Mouse (Mus musculus) mouse embryonic stem cell (cell line): ENCODE results near the gene Gm47985.
"Not testable (repeated sequence)": the region's sequence is repeated elsewhere in the genome, so short reads cannot be mapped to it uniquely, and the experiment has no call there.

Experiments
- in situ Hi-C, 2 experiments: fragments of 300-500 bp; cut with MboI; formaldehyde crosslinking; loops; 1 replicate in 1 of 2; 3 replicates in 1 of 2; pipeline ENCODE4 v1.14.3; 2019 to 2020; ENCODE audit warnings: low sequenced_read_pairs in 2 of 2, low pct_unique_long_range_greater_than_20kb in 1 of 2, mixed read lengths in 1 of 2; ENCODE audit not compliant: unreplicated experiment in 1 of 2

The Gm47985 gene

GRCm38 (mm10) chr1:151182266-151182665 is at the start of gene Gm47985:
TSS of gene Gm47985 (plus strand) at chr1:151182537.
- in situ Hi-C loops: not testable (repeated sequence)

DNA sequence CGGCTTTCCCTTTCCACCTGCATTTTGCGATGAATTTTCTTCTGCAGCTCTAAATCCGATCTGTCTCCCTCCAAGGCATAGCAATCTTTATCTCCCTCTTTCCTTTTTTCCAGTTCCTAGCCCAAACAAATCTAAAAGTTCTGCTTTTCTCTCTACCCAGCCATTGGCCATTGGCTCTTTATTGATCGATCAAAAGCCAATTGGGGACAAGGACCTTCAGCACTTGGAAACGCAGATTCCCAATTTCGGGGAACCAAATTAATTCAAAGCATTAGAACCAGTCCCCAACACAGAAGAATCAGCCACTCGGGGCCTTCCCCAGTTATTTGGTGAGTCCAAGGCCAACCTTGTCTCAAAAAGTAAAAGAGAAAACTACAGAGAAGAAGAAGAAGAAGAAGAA is 49.7 kb upstream of the Gm47985 start:
- in situ Hi-C loops: no loop called here

GRCm38 (mm10) chr1:151138388-151138787 is 43.9 kb upstream of the Gm47985 start:
- in situ Hi-C loops: no loop called here

DNA sequence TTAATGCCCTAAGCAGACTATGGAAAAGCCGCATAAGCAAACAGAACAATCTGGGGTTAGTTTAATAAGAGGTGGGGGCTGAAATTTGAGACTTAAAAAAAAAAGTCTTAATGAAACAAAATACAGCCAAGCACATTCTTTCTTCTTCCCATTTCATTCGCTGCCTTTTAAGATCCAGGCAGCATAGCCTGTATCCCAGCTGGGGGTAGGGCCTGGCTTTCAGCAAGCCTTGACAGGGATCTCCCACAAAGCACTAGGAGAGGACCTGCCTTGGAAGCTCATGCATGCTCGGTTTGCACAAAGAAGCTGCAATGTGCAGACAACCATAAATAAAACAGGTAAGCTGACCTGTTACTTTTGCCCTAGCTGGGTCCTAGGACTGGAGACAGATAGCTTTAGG is 41.4 kb upstream of the Gm47985 start:
- in situ Hi-C loops: no loop called here

GRCm38 (mm10) chr1:151144471-151145146 is 37.7 kb upstream of the Gm47985 start:
- in situ Hi-C loops: no loop called here

GRCm38 (mm10) chr1:151147801-151148200 is 34.5 kb upstream of the Gm47985 start:
- in situ Hi-C loops: no loop called here

- in situ Hi-C loops: no loop called here
Observed at GRCm38 (mm10) chr1:151150211-151150610, 32.1 kb upstream of the Gm47985 start.

GRCm38 (mm10) chr1:151151089-151151488 is 31.2 kb upstream of the Gm47985 start:
- in situ Hi-C loops: no loop called here

DNA sequence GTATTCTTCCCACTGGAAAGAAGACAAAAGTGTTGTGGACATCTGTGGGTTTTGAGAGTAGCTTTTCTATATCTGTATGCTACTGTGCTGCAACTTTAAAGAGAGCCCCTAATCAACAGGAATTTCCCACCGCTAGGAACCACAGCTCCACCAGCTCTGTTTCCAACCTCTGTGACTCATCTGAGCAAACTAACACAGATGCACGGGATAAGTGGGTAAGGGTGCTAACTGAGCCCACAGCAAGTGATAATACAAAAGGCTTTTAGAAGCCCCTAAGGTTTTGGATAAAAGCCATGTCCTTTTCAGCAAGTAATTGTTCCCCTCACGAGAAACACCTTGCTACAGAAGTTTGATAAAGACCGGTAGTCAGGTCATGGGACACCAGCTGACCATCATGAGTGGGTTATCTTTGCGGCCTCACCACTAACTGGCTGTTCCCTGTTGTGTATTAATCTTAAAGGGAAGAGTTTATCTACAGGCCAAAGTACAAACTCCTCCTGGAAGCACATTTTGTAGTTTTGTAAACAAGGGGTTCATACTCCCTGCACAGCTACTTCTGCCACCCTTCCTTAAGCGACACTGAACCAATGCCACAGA is 29.2 kb upstream of the Gm47985 start:
- in situ Hi-C loops: no loop called here

DNA sequence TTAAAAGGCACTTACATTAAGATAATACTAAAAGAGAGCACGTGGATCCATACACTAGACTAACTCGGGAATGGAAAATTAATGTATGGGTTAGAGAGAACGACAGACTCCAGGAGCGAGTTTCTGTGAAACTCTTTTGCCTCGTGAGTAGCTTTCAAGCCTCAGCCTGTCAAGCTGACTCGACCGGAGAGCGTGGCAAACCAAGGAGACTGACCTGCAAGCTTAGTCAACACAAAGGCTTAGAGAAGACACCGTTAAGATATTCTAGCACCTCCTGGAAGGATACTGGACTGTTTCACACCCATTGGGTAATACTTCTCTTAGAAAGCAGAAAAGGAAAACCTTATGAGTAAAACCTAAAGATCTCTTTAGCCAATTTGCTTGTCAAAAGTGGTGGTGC is 28.2 kb upstream of the Gm47985 start:
- in situ Hi-C loops: not testable (repeated sequence)

GRCm38 (mm10) chr1:151156129-151156528 is 26.2 kb upstream of the Gm47985 start:
- in situ Hi-C loops: no loop called here

DNA sequence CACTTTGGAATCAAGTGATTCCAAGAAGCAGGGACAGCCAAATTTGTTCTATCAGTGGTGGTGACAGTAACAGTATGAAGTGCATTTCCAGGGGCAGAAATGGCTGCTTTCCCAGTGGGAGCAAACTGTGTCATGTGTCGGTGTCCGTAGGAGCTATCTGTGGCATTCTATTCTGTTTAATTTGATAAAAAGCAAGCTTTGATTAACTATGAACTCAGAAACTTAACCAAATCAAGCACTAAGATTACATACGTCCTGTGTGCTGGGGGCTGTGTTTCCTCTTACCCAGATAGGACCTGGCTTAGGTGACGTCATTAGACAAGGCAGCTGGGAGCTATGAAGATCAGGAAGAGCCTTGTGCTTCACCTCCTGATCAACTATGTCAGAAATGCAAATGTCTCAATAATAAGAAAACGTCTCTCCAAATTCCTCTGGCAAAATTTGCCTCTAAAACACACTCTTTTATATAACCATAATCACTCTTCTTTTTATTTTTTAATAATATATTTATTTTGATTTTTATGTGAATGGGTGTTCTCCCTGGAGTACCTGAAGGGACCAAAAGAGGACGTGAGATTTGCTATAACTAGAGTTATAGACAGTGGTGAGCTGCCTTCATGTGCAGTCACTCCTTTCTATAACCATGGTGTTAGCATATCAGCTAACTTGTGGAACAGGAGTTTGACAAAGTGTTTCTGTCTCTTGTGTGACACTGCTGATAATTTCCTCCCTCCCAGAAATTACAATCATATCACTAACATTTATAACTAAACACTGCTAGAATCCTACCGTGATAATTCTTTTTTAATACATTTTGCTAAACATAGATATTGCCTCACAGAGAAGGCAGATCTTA is 25.3 kb upstream of the Gm47985 start:
- in situ Hi-C loops: no loop called here

DNA sequence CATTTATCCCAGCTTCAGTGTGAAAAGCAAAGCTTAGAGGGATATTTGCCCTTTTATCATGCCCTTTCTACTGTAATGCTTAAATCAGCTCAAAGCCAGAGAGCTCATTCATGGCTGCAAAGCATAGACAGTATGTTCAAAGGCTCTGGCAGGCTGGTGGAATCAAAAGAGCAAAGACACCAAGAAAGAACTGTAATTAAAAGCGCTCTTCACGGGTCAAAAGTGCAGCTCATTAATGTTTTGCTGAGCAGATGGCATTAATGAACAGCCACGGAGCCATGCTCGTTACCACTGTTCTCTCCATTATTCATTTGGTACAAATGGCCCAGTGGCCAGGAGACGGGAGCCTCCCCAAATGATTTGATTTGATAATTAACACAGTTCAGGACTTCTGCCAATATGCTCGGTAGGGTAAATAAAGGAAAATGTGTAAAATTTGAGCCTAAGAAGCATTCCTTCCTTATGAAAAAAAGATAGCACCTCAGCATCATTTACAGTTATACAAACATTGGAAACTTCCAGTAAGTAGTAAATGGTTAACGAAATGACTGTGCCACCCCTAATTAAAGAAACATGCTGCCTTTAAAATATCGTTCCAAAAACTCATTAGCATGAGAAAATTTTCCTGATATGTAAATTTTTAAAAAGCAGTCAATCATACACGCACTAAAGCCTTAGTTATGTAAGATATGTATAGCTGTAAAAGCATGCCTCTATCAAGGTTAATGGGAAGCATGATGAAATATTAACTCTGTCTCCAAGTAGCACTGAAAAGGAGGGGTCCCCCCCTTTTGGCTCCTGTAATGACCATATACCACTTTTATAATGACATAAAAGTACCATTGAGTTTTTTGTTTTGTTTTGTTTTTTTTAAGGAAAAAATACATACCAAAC is 24.1 kb upstream of the Gm47985 start:
- in situ Hi-C loops: no loop called here

GRCm38 (mm10) chr1:151158857-151159510 is 23.4 kb upstream of the Gm47985 start:
- in situ Hi-C loops: no loop called here

- in situ Hi-C loops: no loop called here
Observed at GRCm38 (mm10) chr1:151166031-151166430, 16.3 kb upstream of the Gm47985 start.

- in situ Hi-C loops: no loop called here
Observed at GRCm38 (mm10) chr1:151167297-151168047, 14.9 kb upstream of the Gm47985 start.

DNA sequence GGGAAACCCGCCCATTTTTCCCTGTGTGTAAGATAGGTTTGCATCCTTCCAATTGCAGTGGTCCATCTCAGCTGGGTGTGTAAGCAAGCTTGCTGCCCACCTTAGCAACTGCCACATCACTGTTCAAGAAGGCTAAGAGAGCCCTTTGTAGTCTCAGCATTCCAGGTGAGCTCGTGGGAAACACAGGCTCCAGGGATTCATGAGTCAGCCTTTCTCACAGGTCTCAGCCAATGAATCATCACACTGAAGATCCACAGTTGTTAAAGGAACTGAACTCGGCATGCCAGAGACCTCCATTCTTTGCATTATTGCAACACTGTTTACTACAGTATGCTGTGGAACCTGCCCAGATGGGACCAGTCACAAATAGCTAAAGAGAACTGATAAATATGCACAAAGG is 13.7 kb upstream of the Gm47985 start:
- in situ Hi-C loops: no loop called here
